Mouse (Mus musculus) hindbrain, embryonic 12.5 days (tissue): Measurements from ENCODE around the gene Hmga1b. TPM values are rescaled to one million over a fixed set of nuclear protein-coding genes. Genes with fewer than 3 reads are reported as not detected.
"Not testable (repeated sequence)": the region's sequence is repeated elsewhere in the genome, so short reads cannot be mapped to it uniquely, and the experiment has no call there.

Experiments used
- ATAC-seq: fragments of 200-750 bp; cut with Nextera tagmentation; 2 replicates; pipeline ENCODE4 v1.8.0; 2017; ENCODE audit warnings: moderate TSS enrichment; ENCODE audit not compliant: low FRiP score
- H3K27ac ChIP-seq: fragments of 300-500 bp; sonication (generic); 2 replicates; pipeline ENCODE4 v1.5.1; 2016; ENCODE audit warnings: mild to moderate bottlenecking
- H3K27me3 ChIP-seq: fragments of 300-500 bp; sonication (generic); 2 replicates; pipeline ENCODE4 v1.6.1; 2016; ENCODE audit warnings: mild to moderate bottlenecking
- H3K36me3 ChIP-seq: fragments of 300-500 bp; sonication (generic); 2 replicates; pipeline ENCODE4 v1.6.1; 2016; ENCODE audit warnings: mild to moderate bottlenecking
- H3K4me1 ChIP-seq: fragments of 300-500 bp; sonication (generic); 2 replicates; pipeline ENCODE4 v1.6.1; 2016
- H3K4me2 ChIP-seq: fragments of 300-500 bp; sonication (generic); replicated peaks from 2 replicates; pipeline ENCODE4 v1.6.1; 2016; ENCODE audit warnings: mild to moderate bottlenecking
- H3K4me3 ChIP-seq: fragments of 300-500 bp; sonication (generic); 2 replicates; pipeline ENCODE4 v1.5.1; 2016; ENCODE audit warnings: mild to moderate bottlenecking
- H3K9ac ChIP-seq: fragments of 300-500 bp; sonication (generic); 2 replicates; pipeline ENCODE4 v1.6.1; 2016; ENCODE audit warnings: mild to moderate bottlenecking, moderate library complexity
- H3K9me3 ChIP-seq: fragments of 300-500 bp; sonication (generic); replicated peaks from 2 replicates; pipeline ENCODE4 v1.6.1; 2016; ENCODE audit warnings: mild to moderate bottlenecking
- WGBS: fragments of 180-500 bp; shearing (Covaris S2); methylation state at CpG from one replicate; pipeline ENCODE4 v1.1.7; 2016; 5-methylcytosine and 5-hydroxymethylcytosine counted together
- polyA plus RNA-seq: library from polyadenylated mRNA; unstranded; fragments of >200 nt; fragmentation: Nextera tagmentation; extraction: Ambion mirVana; gene quantifications from 2 replicates; pipeline ENCODE4 v1.2.1, GENCODE M21; 2016

Gene Hmga1b
- polyA plus RNA-seq, 1 experiment from 2014 or later = 4.0 TPM

- H3K27me3 ChIP-seq = no peaks in the 10 kb centered on the region
- 27% methylated on average over 15 of the region's 15 CpGs for WGBS
- no peak overlapping the region for H3K4me3 ChIP-seq
- H3K4me2 ChIP-seq = no peak overlapping the region
- H3K36me3 ChIP-seq = peaks cover 16% of the 10 kb centered on the region; the same call in 1 of the 2 replicates
- H3K9me3 ChIP-seq = no peaks in the 10 kb centered on the region
- ATAC-seq = peak; percentile 71
- H3K9ac ChIP-seq = no peak overlapping the region
- H3K4me1 ChIP-seq = peaks cover 10% of the 10 kb centered on the region
- no peak overlapping the region for H3K27ac ChIP-seq
Measured at GRCm38 (mm10) chr11:120775774-120776469, 13.3 kb downstream of the Hmga1b start.

GRCm38 (mm10) chr11:120777123-120777522, 14.5 kb downstream of the Hmga1b start:
- no peak for ATAC-seq
- H3K4me1 ChIP-seq = peaks cover 10% of the 10 kb centered on the region
- no peak overlapping the region for H3K27ac ChIP-seq
- no peaks in the 10 kb centered on the region for H3K27me3 ChIP-seq
- no peaks in the 10 kb centered on the region for H3K9me3 ChIP-seq
- H3K36me3 ChIP-seq = peaks cover 21% of the 10 kb centered on the region; the same call in 1 of the 2 replicates
- H3K4me3 ChIP-seq = no peak overlapping the region
- WGBS = 30% methylated on average over 6 of the region's 6 CpGs
- no peak overlapping the region for H3K9ac ChIP-seq
- no peak overlapping the region for H3K4me2 ChIP-seq

GRCm38 (mm10) chr11:120779876-120780275, 17.3 kb downstream of the Hmga1b start:
- no peak for ATAC-seq
- Histone ChIP-seq H3K9me3 (no peaks in the 10 kb centered on the region), H3K9ac (no peak overlapping the region), H3K36me3 (peaks cover 21% of the 10 kb centered on the region; the same call in 1 of the 2 replicates), H3K27me3 (no peaks in the 10 kb centered on the region; the same call in 1 of the 2 replicates), H3K4me2 (no peak overlapping the region), H3K27ac (no peak overlapping the region), H3K4me1 (peaks cover 22% of the 10 kb centered on the region), H3K4me3 (no peak overlapping the region)
- 83% methylated on average over 1 of the region's 1 CpGs for WGBS

GRCm38 (mm10) chr11:120781361-120781760, 18.8 kb downstream of the Hmga1b start:
- WGBS = 100% methylated on average over 6 of the region's 6 CpGs
- ATAC-seq, H3K27ac ChIP-seq, H3K27me3 ChIP-seq, H3K4me2 ChIP-seq, H3K4me3 ChIP-seq, H3K9me3 ChIP-seq, H3K9ac ChIP-seq: not testable (repeated sequence)
- Histone ChIP-seq H3K36me3 (peaks cover 28% of the 10 kb centered on the region), H3K4me1 (peaks cover 25% of the 10 kb centered on the region)

- ATAC-seq = peak; percentile 27; the same call in 1 of the 2 replicates
- peak overlapping the region; percentile 81 for H3K27ac ChIP-seq
- 1% methylated on average over 41 of the region's 42 CpGs for WGBS
- H3K4me3 ChIP-seq = peak overlapping the region; percentile 100
- H3K36me3 ChIP-seq = peaks cover 49% of the 10 kb centered on the region
- no peaks in the 10 kb centered on the region; the same call in 1 of the 2 replicates for H3K27me3 ChIP-seq
- no peaks in the 10 kb centered on the region for H3K9me3 ChIP-seq
- H3K4me1 ChIP-seq = peaks cover 19% of the 10 kb centered on the region
- H3K9ac ChIP-seq = peak overlapping the region; percentile 96
- H3K4me2 ChIP-seq = peak overlapping the region; percentile 97
Measured at GRCm38 (mm10) chr11:120783426-120784063, 21.0 kb downstream of the Hmga1b start.

GRCm38 (mm10) chr11:120784064-120784791, 21.6 kb downstream of the Hmga1b start, which contains the start of the genes Rfng and Gps1:
Gene Rfng (minus strand): TSS chr11:120784207.
Gene Gps1 (plus strand): TSS chr11:120784272.
- peaks cover 54% of the 10 kb centered on the region for H3K36me3 ChIP-seq
- WGBS = under 1% methylated on average over 64 of the region's 107 CpGs
- H3K27me3 ChIP-seq = no peaks in the 10 kb centered on the region; the same call in 1 of the 2 replicates

GRCm38 (mm10) chr11:120785145-120785544, 22.6 kb downstream of the Hmga1b start:
- Histone ChIP-seq H3K9ac (peak overlapping the region; percentile 96), H3K36me3 (peaks cover 55% of the 10 kb centered on the region), H3K4me1 (peaks cover 19% of the 10 kb centered on the region), H3K27ac (no peak overlapping the region), H3K9me3 (no peaks in the 10 kb centered on the region), H3K4me3 (peak overlapping the region; percentile 100), H3K4me2 (peak overlapping the region; percentile 97), H3K27me3 (no peaks in the 10 kb centered on the region; the same call in 1 of the 2 replicates)
- no peak for ATAC-seq
- 35% methylated on average over 9 of the region's 9 CpGs for WGBS

More at GRCm38 (mm10) chr11:120784064-120784791, 21.6 kb downstream of the Hmga1b start, which contains the start of the genes Rfng and Gps1:
- Histone ChIP-seq H3K4me2 (peak within 1 kb of the TSS; percentile 97), H3K9ac (peak within 1 kb of the TSS; percentile 96), H3K4me1 (peaks cover 19% of the 10 kb centered on the region), H3K27ac (peak within 1 kb of the TSS; percentile 81), H3K4me3 (peak within 1 kb of the TSS; percentile 100), H3K9me3 (no peaks in the 10 kb centered on the region)
- peak; percentile 81 for ATAC-seq

GRCm38 (mm10) chr11:120788460-120788859, 25.9 kb downstream of the Hmga1b start:
- not testable (repeated sequence) for H3K9ac ChIP-seq, H3K4me3 ChIP-seq, H3K27me3 ChIP-seq, ATAC-seq, H3K4me2 ChIP-seq, H3K27ac ChIP-seq, H3K9me3 ChIP-seq
- Histone ChIP-seq H3K36me3 (peaks cover 75% of the 10 kb centered on the region), H3K4me1 (peaks cover 11% of the 10 kb centered on the region)
- WGBS = 89% methylated on average over 9 of the region's 10 CpGs

GRCm38 (mm10) chr11:120789355-120789754, 26.8 kb downstream of the Hmga1b start:
- H3K4me3 ChIP-seq = no peak overlapping the region
- H3K4me2 ChIP-seq = no peak overlapping the region
- no peaks in the 10 kb centered on the region for H3K27me3 ChIP-seq
- peaks cover 9% of the 10 kb centered on the region for H3K4me1 ChIP-seq
- no peak overlapping the region for H3K27ac ChIP-seq
- peaks cover 82% of the 10 kb centered on the region for H3K36me3 ChIP-seq
- no peak overlapping the region for H3K9ac ChIP-seq
- 88% methylated on average over 4 of the region's 4 CpGs for WGBS
- H3K9me3 ChIP-seq = no peaks in the 10 kb centered on the region
- ATAC-seq = no peak

- no peaks in the 10 kb centered on the region for H3K27me3 ChIP-seq
- H3K4me3 ChIP-seq = no peak overlapping the region
- H3K36me3 ChIP-seq = peaks cover 86% of the 10 kb centered on the region
- H3K9ac ChIP-seq = no peak overlapping the region
- no peak overlapping the region for H3K27ac ChIP-seq
- H3K4me2 ChIP-seq = no peak overlapping the region
- H3K9me3 ChIP-seq = no peaks in the 10 kb centered on the region
- peaks cover 8% of the 10 kb centered on the region for H3K4me1 ChIP-seq
- 80% methylated on average over 3 of the region's 3 CpGs for WGBS
- ATAC-seq = no peak
Measured at GRCm38 (mm10) chr11:120789810-120790209, 27.2 kb downstream of the Hmga1b start.

GRCm38 (mm10) chr11:120792652-120793051, 30.1 kb downstream of the Hmga1b start:
- 91% methylated on average over 9 of the region's 9 CpGs for WGBS
- ATAC-seq = no peak

More at GRCm38 (mm10) chr11:120792652-120793051, 30.1 kb downstream of the Hmga1b start:
- peaks cover 11% of the 10 kb centered on the region for H3K4me1 ChIP-seq
- no peak overlapping the region for H3K4me2 ChIP-seq
- no peak overlapping the region for H3K4me3 ChIP-seq
- H3K27ac ChIP-seq = no peak overlapping the region
- no peaks in the 10 kb centered on the region for H3K9me3 ChIP-seq
- peaks cover 66% of the 10 kb centered on the region for H3K36me3 ChIP-seq
- no peak overlapping the region for H3K9ac ChIP-seq
- H3K27me3 ChIP-seq = no peaks in the 10 kb centered on the region
